Mouse (Mus musculus) heart, postnatal 0 days (tissue): ENCODE data around the gene Toe1. TPM values are rescaled to one million over a fixed set of nuclear protein-coding genes. Genes with fewer than 3 reads are reported as not detected.

ENCODE experiments used
- ATAC-seq: fragments of 200-750 bp; cut with Nextera tagmentation; 2 replicates; pipeline ENCODE4 v1.8.0; 2017; ENCODE audit warnings: low read depth, moderate number of reproducible peaks, moderate library complexity; ENCODE audit not compliant: insufficient read depth
- DNase-seq: peaks from one replicate; pipeline ENCODE4 v3.0.0-alpha.2; 2016; ENCODE audit warnings: low spot score
- H3K27ac ChIP-seq: fragments of 300-500 bp; sonication (generic); 2 replicates; pipeline ENCODE4 v1.5.1; 2014; ENCODE audit warnings: low read depth, mild to moderate bottlenecking
- H3K27me3 ChIP-seq: fragments of 300-500 bp; sonication (generic); 2 replicates; pipeline ENCODE4 v1.6.1; 2014; ENCODE audit warnings: low read length, mixed read lengths; ENCODE audit not compliant: control insufficient read depth, insufficient read depth
- H3K36me3 ChIP-seq: fragments of 300-500 bp; sonication (generic); replicated peaks from 2 replicates; pipeline ENCODE4 v1.6.1; 2014; ENCODE audit warnings: low read length, mixed read lengths; ENCODE audit not compliant: control insufficient read depth, insufficient read depth
- H3K4me1 ChIP-seq: fragments of 300-500 bp; sonication (generic); 2 replicates; pipeline ENCODE4 v1.6.1; 2014; ENCODE audit warnings: antibody characterized with exemption; ENCODE audit not compliant: control insufficient read depth, insufficient read depth
- H3K4me2 ChIP-seq: fragments of 300-500 bp; sonication (generic); 2 replicates; pipeline ENCODE4 v1.6.1; 2014; ENCODE audit warnings: low read depth, mild to moderate bottlenecking, low read length, moderate library complexity
- H3K4me3 ChIP-seq: fragments of 300-500 bp; sonication (generic); 2 replicates; pipeline ENCODE4 v1.5.1; 2014; ENCODE audit warnings: low read depth, low read length
- H3K9ac ChIP-seq: fragments of 300-500 bp; sonication (generic); replicated peaks from 2 replicates; pipeline ENCODE4 v1.6.1; 2014; ENCODE audit warnings: low read depth, low read length, mixed read lengths
- H3K9me3 ChIP-seq: fragments of 300-500 bp; sonication (generic); replicated peaks from 2 replicates; pipeline ENCODE4 v1.6.1; 2016; ENCODE audit warnings: low read length; ENCODE audit not compliant: control insufficient read depth
- CTCF ChIP-seq: IDR thresholded peaks from 2 replicates; pipeline ENCODE4 v1.5.1; 2016; ENCODE audit warnings: antibody characterized with exemption, control low read depth, low read depth
- EP300 ChIP-seq: IDR thresholded peaks from 2 replicates; pipeline ENCODE4 v1.6.1; 2016; ENCODE audit warnings: antibody characterized with exemption, low read depth
- WGBS: fragments of 180-500 bp; shearing (Covaris S2); extraction: QIAGEN DNeasy Blood & Tissue Kit; methylation state at CpG from one replicate; pipeline ENCODE4 v1.1.7; 2014; 5-methylcytosine and 5-hydroxymethylcytosine counted together
- polyA plus RNA-seq: library from polyadenylated mRNA; unstranded; fragments of >200 nt; fragmentation: Nextera tagmentation; extraction: Ambion mirVana; gene quantifications from 2 replicates; pipeline ENCODE4 v1.2.1, GENCODE M21; 2015
- total RNA-seq: library from RNA; depleted of rRNA; stranded (reverse); fragments of >200 nt; gene quantifications from 2 replicates; pipeline ENCODE4 v1.2.3, GENCODE M21; 2014; ENCODE audit warnings: low replicate concordance

Toe1 gene
- total and polyA plus RNA-seq, 2 experiments from 2014 or later, result 17.5 to 46.9 TPM

DNA sequence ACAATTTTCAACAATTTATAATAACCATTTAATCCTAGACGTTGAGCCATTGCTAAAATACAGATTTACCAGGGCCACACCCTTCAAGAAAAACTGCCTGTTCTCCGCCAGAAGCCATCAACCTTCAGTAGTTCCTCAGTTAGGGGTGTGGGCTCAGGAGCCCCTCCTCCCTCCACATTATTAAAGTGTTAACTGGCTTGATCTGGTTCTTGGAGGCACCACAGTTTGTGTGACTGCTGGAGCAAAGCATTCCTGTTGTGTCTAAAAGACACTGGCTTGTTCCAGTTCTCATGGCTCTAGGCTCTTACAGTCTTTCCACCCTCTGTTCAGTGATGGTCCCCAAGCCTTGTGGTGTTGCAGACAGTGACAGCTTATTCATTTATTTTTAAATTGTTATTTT, 26.9 kb downstream of the Toe1 start:
- TF ChIP-seq EP300 (no peak), CTCF (no peak)
- Histone ChIP-seq H3K27me3 (no peaks in the 10 kb centered on the region), H3K4me2 (no peak overlapping the region), H3K4me1 (no peaks in the 10 kb centered on the region), H3K4me3 (no peak overlapping the region), H3K36me3 (no peaks in the 10 kb centered on the region), H3K27ac (no peak overlapping the region), H3K9me3 (no peaks in the 10 kb centered on the region), H3K9ac (no peak overlapping the region)
- DNase-seq (no peak), ATAC-seq (no peak)
- 66% methylated on average over 2 of the region's 2 CpGs for WGBS

GRCm38 (mm10) chr4:116777079-116777478, 30.4 kb downstream of the Toe1 start:
- no peak for ATAC-seq
- Histone ChIP-seq H3K4me1 (no peaks in the 10 kb centered on the region), H3K4me3 (no peak overlapping the region), H3K9ac (no peak overlapping the region), H3K9me3 (no peaks in the 10 kb centered on the region), H3K36me3 (no peaks in the 10 kb centered on the region), H3K4me2 (no peak overlapping the region), H3K27ac (no peak overlapping the region), H3K27me3 (no peaks in the 10 kb centered on the region)
- TF ChIP-seq CTCF (no peak), EP300 (no peak)
- 76% methylated on average over 3 of the region's 3 CpGs for WGBS
- no peak for DNase-seq

DNA sequence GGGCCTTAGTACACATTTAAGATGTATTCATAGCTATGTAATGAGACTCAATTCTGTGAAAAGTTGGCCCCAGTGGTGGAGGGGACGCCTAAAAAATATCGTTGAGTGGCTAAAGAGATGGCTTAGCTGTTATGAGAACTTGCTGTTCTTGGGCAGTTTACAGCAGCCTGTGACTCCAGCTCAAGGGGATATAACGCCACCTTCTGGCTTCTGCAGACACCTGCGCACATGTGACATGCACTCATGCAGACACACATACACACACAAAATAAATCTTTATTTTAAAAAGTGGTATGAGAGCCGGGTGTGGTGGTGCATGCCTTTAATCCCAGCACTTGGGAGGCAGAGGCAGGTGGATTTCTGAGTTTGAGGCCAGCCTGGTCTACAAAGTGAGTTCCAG, 31.0 kb downstream of the Toe1 start:
- TF ChIP-seq EP300, result no peak
- WGBS, result 85% methylated on average over 5 of the region's 5 CpGs
- no peak overlapping the region for H3K27ac ChIP-seq
- H3K4me3 ChIP-seq, result no peak overlapping the region
- no peak for ATAC-seq
- DNase-seq, result no peak
- no peak overlapping the region for H3K4me2 ChIP-seq
- no peaks in the 10 kb centered on the region for H3K9me3 ChIP-seq
- no peak overlapping the region for H3K9ac ChIP-seq
- no peaks in the 10 kb centered on the region for H3K4me1 ChIP-seq
- no peaks in the 10 kb centered on the region for H3K36me3 ChIP-seq
- H3K27me3 ChIP-seq, result no peaks in the 10 kb centered on the region

GRCm38 (mm10) chr4:116769060-116769459, 38.4 kb downstream of the Toe1 start:
- no peak for DNase-seq
- no peak overlapping the region for H3K4me2 ChIP-seq
- TF ChIP-seq CTCF, result no peak
- no peak for TF ChIP-seq EP300
- no peak overlapping the region for H3K4me3 ChIP-seq
- no peaks in the 10 kb centered on the region for H3K4me1 ChIP-seq
- no peak for ATAC-seq
- no peak overlapping the region for H3K27ac ChIP-seq
- H3K27me3 ChIP-seq, result no peaks in the 10 kb centered on the region
- no peak overlapping the region for H3K9ac ChIP-seq
- no peaks in the 10 kb centered on the region for H3K9me3 ChIP-seq
- no peaks in the 10 kb centered on the region for H3K36me3 ChIP-seq

DNA sequence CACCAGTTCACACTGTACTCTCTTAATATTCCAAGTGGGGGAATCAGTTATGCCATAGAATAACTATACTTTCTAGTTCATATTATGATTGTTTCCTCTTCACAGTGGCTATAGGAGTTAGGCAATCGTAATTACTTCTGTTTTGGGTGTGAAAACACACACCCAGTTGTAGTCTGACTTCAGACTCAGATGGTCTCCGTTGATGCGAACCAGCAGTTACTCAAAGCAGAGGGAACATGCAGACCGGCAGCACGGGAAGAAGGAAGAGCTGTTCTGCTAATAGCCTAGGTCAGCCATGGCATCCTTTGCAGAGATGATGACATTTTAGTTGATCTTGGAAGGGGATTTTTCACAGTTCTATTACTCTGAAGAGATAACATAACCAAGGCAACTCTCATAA, 38.9 kb downstream of the Toe1 start:
- Histone ChIP-seq H3K4me2 (no peak overlapping the region), H3K4me1 (no peaks in the 10 kb centered on the region), H3K4me3 (no peak overlapping the region), H3K27ac (no peak overlapping the region), H3K9me3 (no peaks in the 10 kb centered on the region), H3K9ac (no peak overlapping the region), H3K27me3 (no peaks in the 10 kb centered on the region), H3K36me3 (no peaks in the 10 kb centered on the region)
- TF ChIP-seq EP300, result no peak
- TF ChIP-seq CTCF, result no peak
- no peak for DNase-seq
- no peak for ATAC-seq
- 77% methylated on average over 5 of the region's 5 CpGs for WGBS

GRCm38 (mm10) chr4:116764001-116764400, 43.4 kb downstream of the Toe1 start:
- no peak overlapping the region for H3K4me2 ChIP-seq
- WGBS, result 81% methylated on average over 5 of the region's 5 CpGs
- H3K9me3 ChIP-seq, result no peaks in the 10 kb centered on the region
- H3K27ac ChIP-seq, result no peak overlapping the region
- H3K4me3 ChIP-seq, result no peak overlapping the region
- no peak overlapping the region for H3K9ac ChIP-seq
- H3K27me3 ChIP-seq, result no peaks in the 10 kb centered on the region
- no peak for DNase-seq
- ATAC-seq, result no peak
- no peaks in the 10 kb centered on the region for H3K4me1 ChIP-seq
- H3K36me3 ChIP-seq, result no peaks in the 10 kb centered on the region
- TF ChIP-seq CTCF (no peak), EP300 (no peak)
